Mouse (Mus musculus) midbrain, embryonic 10.5 days (tissue): Measurements from ENCODE around the gene Fcgr3. TPM values are rescaled to one million over a fixed set of nuclear protein-coding genes. Genes with fewer than 3 reads are reported as not detected.
"Not testable (repeated sequence)": the region's sequence is repeated elsewhere in the genome, so short reads cannot be mapped to it uniquely, and the experiment has no call there.

Experiments
- DNase-seq: peaks from one replicate; pipeline ENCODE4 v3.0.0-alpha.2; 2017; ENCODE audit warnings: low spot score
- H3K27ac ChIP-seq: fragments of 300-500 bp; sonication (generic); replicated peaks from 2 replicates; pipeline ENCODE4 v1.5.1; 2016; ENCODE audit warnings: mild to moderate bottlenecking
- H3K27me3 ChIP-seq: fragments of 300-500 bp; sonication (generic); 2 replicates; pipeline ENCODE4 v1.6.1; 2016; ENCODE audit warnings: low read depth, mild to moderate bottlenecking; ENCODE audit not compliant: poor library complexity, severe bottlenecking
- H3K36me3 ChIP-seq: fragments of 300-500 bp; sonication (generic); 2 replicates; pipeline ENCODE4 v1.6.1; 2016; ENCODE audit warnings: mild to moderate bottlenecking, moderate library complexity
- H3K4me1 ChIP-seq: fragments of 300-500 bp; sonication (generic); 2 replicates; pipeline ENCODE4 v1.6.1; 2016
- H3K4me3 ChIP-seq: fragments of 300-500 bp; sonication (generic); 2 replicates; pipeline ENCODE4 v1.5.1; 2016; ENCODE audit warnings: mild to moderate bottlenecking, moderate library complexity
- H3K9me3 ChIP-seq: fragments of 300-500 bp; sonication (generic); replicated peaks from 2 replicates; pipeline ENCODE4 v1.6.1; 2016; ENCODE audit warnings: mild to moderate bottlenecking
- WGBS: fragments of 180-500 bp; shearing (Covaris S2); methylation state at CpG from one replicate; pipeline ENCODE4 v1.1.7; 2016; 5-methylcytosine and 5-hydroxymethylcytosine counted together
- polyA plus RNA-seq: library from polyadenylated mRNA; unstranded; fragments of >200 nt; fragmentation: Nextera tagmentation; extraction: Ambion mirVana; gene quantifications from 2 replicates; pipeline ENCODE4 v1.2.1, GENCODE M21; 2016

Gene Fcgr3
- polyA plus RNA-seq: 5.5 and 7.8 TPM in 2 replicates

DNA sequence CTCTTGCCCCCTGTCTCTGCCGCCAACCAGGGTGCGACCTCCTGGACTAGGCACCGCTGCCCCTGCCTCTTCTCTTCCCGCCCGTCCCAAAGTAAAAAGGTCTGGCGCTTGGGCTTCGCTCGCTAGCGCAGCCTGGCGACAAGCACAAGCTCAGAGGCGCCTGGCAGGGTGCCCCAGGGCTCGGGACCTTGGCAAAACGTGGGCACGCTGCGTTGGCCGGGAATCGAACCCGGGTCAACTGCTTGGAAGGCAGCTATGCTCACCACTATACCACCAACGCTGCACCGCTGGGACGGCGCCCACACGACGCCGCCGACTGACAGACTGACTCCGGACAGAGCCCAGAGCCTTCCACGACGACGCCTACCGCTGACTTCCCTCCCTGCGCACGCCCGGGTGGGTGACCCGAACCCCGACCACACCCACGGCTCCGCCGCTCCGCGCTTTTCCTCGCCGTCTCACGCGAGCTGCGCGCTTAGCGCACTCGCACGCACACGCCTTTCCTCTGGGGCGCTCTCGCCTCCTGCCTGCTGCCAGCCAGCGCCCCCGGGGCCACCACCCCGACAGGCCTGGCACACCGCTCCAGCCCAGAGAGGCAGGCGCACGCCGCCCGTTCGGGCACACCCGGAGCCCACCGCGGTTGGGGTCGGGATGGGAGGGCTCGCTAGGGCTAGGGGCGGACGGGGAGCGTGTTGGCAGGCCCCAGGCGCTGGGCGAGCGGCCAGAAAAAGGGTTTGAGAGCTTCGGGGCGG is at the start of gene Fcgr3:
Gene Fcgr3, minus strand, starts transcription at position 445 of the 752 bp plus-strand sequence.
- peak within 1 kb of the TSS; percentile 49 for H3K4me3 ChIP-seq
- H3K9me3 ChIP-seq, H3K36me3 ChIP-seq: not testable (repeated sequence)
- peaks cover 48% of the 10 kb centered on the region for H3K27me3 ChIP-seq
- 0 out of 2 replicates have a peak within 1 kb of the TSS, but pooled peaks have one; percentile 0 for H3K27ac ChIP-seq
- DNase-seq: peak; percentile 89
- H3K4me1 ChIP-seq: peaks cover 15% of the 10 kb centered on the region
- WGBS: 2% methylated on average over 47 of the region's 75 CpGs

- peak; percentile 85 for DNase-seq
- Histone ChIP-seq H3K4me1 (peaks cover 35% of the 10 kb centered on the region), H3K27ac (peak within 1 kb of the TSS; percentile 90), H3K27me3 (peaks cover 4% of the 10 kb centered on the region; the same call in 1 of the 2 replicates), H3K36me3 (no peaks in the 10 kb centered on the region), H3K9me3 (no peaks in the 10 kb centered on the region), H3K4me3 (peak within 1 kb of the TSS; percentile 64)
- under 1% methylated on average over 24 of the region's 24 CpGs for WGBS
Observed at GRCm38 (mm10) chr1:171113873-171114299, 49.2 kb upstream of the Fcgr3 start, which contains the start of gene Cfap126. Gene Cfap126, plus strand, starts transcription at chr1:171113918.

- H3K27me3 ChIP-seq: peaks cover 6% of the 10 kb centered on the region; the same call in 1 of the 2 replicates
- 78% methylated on average over 4 of the region's 4 CpGs for WGBS
- no peak for DNase-seq
- H3K27ac ChIP-seq: no peak overlapping the region
- peak overlapping the region; percentile 64; the same call in 1 of the 2 replicates for H3K4me3 ChIP-seq
- peaks cover 35% of the 10 kb centered on the region for H3K4me1 ChIP-seq
- no peaks in the 10 kb centered on the region for H3K9me3 ChIP-seq
- H3K36me3 ChIP-seq: no peaks in the 10 kb centered on the region
Observed at GRCm38 (mm10) chr1:171112986-171113385, 48.3 kb upstream of the Fcgr3 start.

- 4% methylated on average over 15 of the region's 15 CpGs for WGBS
- H3K9me3 ChIP-seq: no peaks in the 10 kb centered on the region
- peak; percentile 70 for DNase-seq
Observed at GRCm38 (mm10) chr1:171111781-171112575, 47.2 kb upstream of the Fcgr3 start.

DNA sequence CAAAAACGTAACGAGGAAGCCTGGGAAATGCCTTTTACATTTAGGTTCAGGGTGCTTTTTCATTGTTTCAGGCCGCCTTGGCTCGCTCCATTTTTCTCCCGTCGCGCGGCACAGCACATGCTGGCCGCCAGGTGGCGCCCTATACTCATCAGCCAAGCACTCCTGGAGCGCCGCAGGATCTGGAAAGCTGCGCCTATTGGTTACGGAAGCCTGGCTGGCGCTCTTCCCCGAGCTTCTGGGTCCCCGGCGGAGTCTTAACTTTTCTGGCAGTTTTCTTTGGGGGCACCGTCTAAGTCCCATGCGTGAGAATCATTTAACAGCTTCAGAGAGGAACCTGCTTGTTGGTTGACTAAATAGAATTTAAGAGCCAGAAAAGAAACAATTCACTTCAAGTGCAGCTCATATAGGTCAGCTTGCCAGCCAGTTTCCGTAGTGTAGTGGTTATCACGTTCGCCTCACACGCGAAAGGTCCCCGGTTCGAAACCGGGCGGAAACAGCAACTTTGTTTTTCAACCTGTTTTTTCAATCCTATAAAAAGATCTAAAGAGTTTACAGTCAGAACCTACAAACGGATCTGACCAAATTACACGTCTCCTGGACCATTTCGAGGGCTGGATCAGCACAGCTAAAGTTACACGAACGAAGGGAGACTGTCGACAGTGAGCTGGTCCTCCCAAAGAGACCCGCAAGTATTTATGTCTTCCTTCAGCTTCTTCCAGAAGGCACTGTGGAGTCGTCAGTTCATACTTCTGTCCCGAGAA is 46.5 kb upstream of the Fcgr3 start:
- Histone ChIP-seq H3K4me3 (peak overlapping the region; percentile 64), H3K27ac (peak overlapping the region; percentile 85), H3K4me1 (peaks cover 35% of the 10 kb centered on the region), H3K27me3 (peaks cover 6% of the 10 kb centered on the region; the same call in 1 of the 2 replicates), H3K36me3 (no peaks in the 10 kb centered on the region), H3K9me3 (no peaks in the 10 kb centered on the region)
- WGBS: under 1% methylated on average over 38 of the region's 38 CpGs
- DNase-seq: peak; percentile 94

More at GRCm38 (mm10) chr1:171111781-171112575, 47.2 kb upstream of the Fcgr3 start:
- Histone ChIP-seq H3K27me3 (peaks cover 6% of the 10 kb centered on the region; the same call in 1 of the 2 replicates), H3K27ac (peak overlapping the region; percentile 71), H3K36me3 (no peaks in the 10 kb centered on the region), H3K4me1 (peaks cover 35% of the 10 kb centered on the region), H3K4me3 (peak overlapping the region; percentile 64)

GRCm38 (mm10) chr1:171110659-171111019 is 45.9 kb upstream of the Fcgr3 start:
- Histone ChIP-seq H3K4me3 (peak overlapping the region; percentile 64), H3K9me3 (no peaks in the 10 kb centered on the region), H3K4me1 (peaks cover 35% of the 10 kb centered on the region), H3K27ac (peak overlapping the region; percentile 85), H3K27me3 (peaks cover 6% of the 10 kb centered on the region; the same call in 1 of the 2 replicates), H3K36me3 (no peaks in the 10 kb centered on the region)
- no peak for DNase-seq
- WGBS: 11% methylated on average over 15 of the region's 15 CpGs

DNA sequence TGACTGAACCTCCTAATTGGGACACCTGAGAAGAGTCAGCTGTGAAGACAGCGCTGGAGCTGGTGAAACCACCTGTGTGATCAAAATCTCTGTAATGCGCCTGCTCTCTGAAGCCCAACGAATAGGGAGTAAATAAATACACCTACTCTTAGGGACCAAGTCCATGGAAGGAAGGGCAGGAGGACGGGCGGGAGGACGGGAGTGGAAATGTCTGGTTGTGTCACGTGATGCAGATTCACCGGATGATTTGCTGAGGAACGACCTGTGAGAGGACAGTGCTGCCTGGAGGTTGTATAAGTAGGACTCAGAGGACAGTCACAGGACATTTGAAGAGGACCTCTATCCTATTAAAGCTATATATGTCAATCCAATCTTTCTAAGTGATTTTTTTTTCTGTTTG is 44.9 kb upstream of the Fcgr3 start:
- H3K9me3 ChIP-seq: no peaks in the 10 kb centered on the region
- peaks cover 6% of the 10 kb centered on the region; the same call in 1 of the 2 replicates for H3K27me3 ChIP-seq
- no peaks in the 10 kb centered on the region for H3K36me3 ChIP-seq
- H3K4me1 ChIP-seq: peaks cover 35% of the 10 kb centered on the region
- no peak overlapping the region for H3K27ac ChIP-seq
- no peak for DNase-seq
- peak overlapping the region; percentile 14 for H3K4me3 ChIP-seq
- 36% methylated on average over 9 of the region's 9 CpGs for WGBS

DNA sequence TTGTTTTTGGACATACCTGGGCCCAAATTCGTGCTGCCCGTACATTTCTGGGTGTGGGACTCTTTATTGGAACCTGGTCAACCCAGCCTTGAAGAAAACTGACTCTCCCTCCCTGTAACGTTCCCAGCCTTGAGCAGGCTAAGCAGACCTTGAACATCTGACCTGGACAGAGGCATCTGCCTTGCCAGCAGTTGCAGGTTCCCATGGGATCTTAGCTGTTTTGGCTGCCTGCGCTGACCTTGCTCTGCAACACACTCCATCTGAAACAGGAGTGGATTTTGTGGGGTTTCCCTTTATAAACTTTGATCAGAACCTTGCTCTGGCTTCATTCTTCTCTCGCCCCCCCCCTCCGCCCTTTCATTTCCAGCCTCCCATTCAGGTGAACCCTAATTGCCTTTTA is 40.5 kb upstream of the Fcgr3 start:
- Histone ChIP-seq H3K27me3 (peaks cover 6% of the 10 kb centered on the region; the same call in 1 of the 2 replicates), H3K27ac (no peak overlapping the region), H3K36me3 (no peaks in the 10 kb centered on the region), H3K4me1 (peaks cover 17% of the 10 kb centered on the region), H3K4me3 (no peak overlapping the region), H3K9me3 (no peaks in the 10 kb centered on the region)
- no peak for DNase-seq
- WGBS: 78% methylated on average over 6 of the region's 6 CpGs

- peak; percentile 68 for DNase-seq
Observed at GRCm38 (mm10) chr1:171103179-171103840, 38.6 kb upstream of the Fcgr3 start.

DNA sequence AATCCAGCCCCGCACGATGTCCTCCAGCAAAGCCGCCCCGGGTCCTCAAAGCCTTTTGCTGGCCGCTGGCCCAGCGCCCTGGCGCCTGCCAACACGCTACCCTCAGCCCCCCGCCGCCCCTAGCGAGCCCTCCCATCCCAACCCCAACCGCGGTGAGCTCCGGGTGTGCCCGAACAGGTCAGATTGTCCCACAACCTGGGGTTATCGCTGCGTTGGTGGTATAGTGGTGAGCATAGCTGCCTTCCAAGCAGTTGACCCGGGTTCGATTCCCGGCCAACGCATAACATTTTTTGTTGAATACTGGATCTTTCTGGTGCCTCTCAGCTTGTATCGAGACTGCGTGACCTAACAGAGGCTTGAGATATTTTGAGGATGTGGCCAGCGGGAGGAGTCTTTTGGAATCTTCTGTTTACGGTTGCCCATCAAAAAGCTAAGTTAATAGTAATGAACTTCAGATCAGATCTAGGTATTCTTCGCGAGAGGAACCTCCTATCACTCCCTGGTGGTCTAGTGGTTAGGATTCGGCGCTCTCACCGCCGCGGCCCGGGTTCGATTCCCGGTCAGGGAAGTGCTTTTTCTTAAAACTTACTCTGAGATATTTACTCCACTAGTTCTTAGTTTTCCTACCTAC is 37.9 kb upstream of the Fcgr3 start:
- Histone ChIP-seq H3K4me1 (peaks cover 11% of the 10 kb centered on the region), H3K27ac (peak overlapping the region; percentile 84), H3K27me3 (0 out of 2 replicates have a peak, but pooled peaks cover 2% of the 10 kb centered on the region), H3K36me3 (no peaks in the 10 kb centered on the region), H3K4me3 (peak overlapping the region; percentile 70), H3K9me3 (no peaks in the 10 kb centered on the region)
- under 1% methylated on average over 35 of the region's 35 CpGs for WGBS
- peak; percentile 92 for DNase-seq

More at GRCm38 (mm10) chr1:171103179-171103840, 38.6 kb upstream of the Fcgr3 start:
- Histone ChIP-seq H3K27ac (no peak overlapping the region), H3K27me3 (no peaks in the 10 kb centered on the region), H3K9me3 (no peaks in the 10 kb centered on the region), H3K36me3 (no peaks in the 10 kb centered on the region), H3K4me1 (peaks cover 10% of the 10 kb centered on the region), H3K4me3 (peak overlapping the region; percentile 70)
- WGBS: 8% methylated on average over 10 of the region's 10 CpGs
